Mouse (Mus musculus): Measurements from ENCODE around the gene Acsm5.

DNA sequence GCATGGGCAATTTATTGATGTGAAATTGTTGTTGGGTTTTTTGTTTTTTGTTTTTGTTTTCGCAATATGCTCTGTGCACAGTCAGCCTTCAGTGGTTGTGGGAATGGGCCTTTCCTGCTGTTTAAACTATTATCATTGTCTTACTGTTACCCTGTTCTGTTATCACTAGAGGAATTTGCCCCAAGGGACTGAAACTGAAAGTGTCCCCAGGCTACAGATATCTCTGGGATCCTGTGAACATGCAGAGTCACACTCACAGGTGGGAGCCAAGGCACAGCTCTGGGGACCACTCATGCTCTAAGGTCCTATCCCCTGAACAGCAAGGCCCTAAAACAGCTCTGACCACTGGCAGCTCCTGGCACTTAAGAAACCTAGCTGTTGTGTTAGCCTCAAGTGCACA, 7.9 kb downstream of the Acsm5 start:
- TF ChIP-seq CTCF (IDR thresholded peaks at IDR 0.05; ENCODE audit: low read depth), result no peak
- no peak for TF ChIP-seq EP300 (optimal IDR thresholded peaks at IDR 0.05)

Measured in stomach, postnatal 0 days (tissue).